Mouse (Mus musculus) brain, embryonic 14.5 days (tissue): ENCODE measurements at regions not wholly inside any gene's neighbourhood (a gene's known extent, or its start where the extent isn't known, plus 50 kb on each side); places are given as distances from the start of the nearest gene placed in this dataset.

Experiments
- CTCF ChIP-seq: fragments of 200-500 bp; IDR thresholded peaks from 2 replicates; pipeline ENCODE4 v1.5.1; 2012; ENCODE audit warnings: inconsistent platforms, mild to moderate bottlenecking, moderate library complexity, borderline replicate concordance; ENCODE audit not compliant: insufficient read depth, insufficient read length; ENCODE audit errors: extremely low read depth
- POLR2A ChIP-seq: fragments of 200-500 bp; IDR thresholded peaks from 2 replicates; pipeline ENCODE4 v1.6.1; 2012; ENCODE audit warnings: mild to moderate bottlenecking, inconsistent platforms, borderline replicate concordance; ENCODE audit not compliant: poor library complexity, insufficient read depth, insufficient read length, severe bottlenecking; ENCODE audit errors: extremely low read depth

DNA sequence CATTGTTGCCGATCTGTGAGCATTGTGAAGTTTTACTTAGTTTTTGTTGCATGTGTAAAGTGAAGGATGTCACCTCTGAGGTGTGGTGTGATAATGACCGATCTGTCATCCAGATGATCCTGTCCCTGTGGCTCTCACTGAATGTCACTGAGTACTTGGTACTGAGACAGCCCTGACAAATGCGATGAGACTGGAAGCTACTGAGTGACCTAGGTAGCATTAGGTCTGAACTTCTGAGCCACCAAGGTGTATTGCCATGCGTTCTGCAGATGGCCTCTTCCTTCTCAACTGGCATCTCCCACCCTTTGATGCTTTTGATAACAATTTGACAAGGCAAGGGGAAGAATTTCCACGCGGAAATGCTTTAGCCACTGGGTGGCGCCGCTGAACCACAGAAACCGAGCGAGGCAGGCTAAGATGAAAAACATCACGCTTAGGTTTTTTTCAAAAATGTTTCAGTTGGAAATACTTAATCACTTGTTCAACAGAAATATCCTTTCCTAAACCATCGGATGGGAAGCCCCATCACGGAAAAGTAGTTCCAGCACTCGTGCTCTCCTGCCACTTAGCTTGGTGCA lies 114.3 kb upstream of the Cobl start:
- peak; percentile 91 for TF ChIP-seq CTCF
- no peak for TF ChIP-seq POLR2A
